Comparison of ENCODE assay signal across 10 mouse cellular contexts in genomic region chr9:108137523-108137922, GRCm38 (mm10). TPM values are rescaled to one million over a fixed set of nuclear protein-coding genes. Genes with fewer than 3 reads are reported as not detected.
DNase-seq lines count a peak whose midpoint lies in the region; ATAC-seq and TF ChIP-seq lines count a peak whose summit lies in the region.
"Had no signal": no experiment of that assay in that cellular context is flagged by ENCODE, and none has a peak within 500 bp of the region (broad histone marks: within the 10 kb centered on the region; RNA-seq: fewer than 3 reads in every experiment).

No protein-coding gene starts in this region.

- H3K9me3 ChIP-seq in G1E (replicated peaks) = no peaks in the 10 kb centered on the region
- no peaks in the 10 kb centered on the region for H3K9me3 ChIP-seq in heart, embryonic 15.5 days (replicated peaks)
- H3K9me3 ChIP-seq in hindbrain, embryonic 10.5 days = no peaks in the 10 kb centered on the region
- H3K9me3 ChIP-seq in liver, embryonic 12.5 days (replicated peaks) = no peaks in the 10 kb centered on the region
- H3K9me3 ChIP-seq: hindbrain, embryonic 13.5 days; lung, embryonic 15.5 days had no signal

- intact Hi-C loops in left cerebral cortex, postnatal 25 days (cut with DNase I) = loop anchor here (1.0 to 2.0 kb wide), 4 partner anchors 9 to 51 kb away; no protein-coding TSS in a partner anchor

- DNase-seq in 3T3-L1 (ENCODE audit: low read depth, low spot score) (peak; percentile 96), G1E (ENCODE audit: low spot score) (no peak), liver (no peak), adipocyte (ENCODE audit: low spot score) (no peak)
- peak; percentile 88 to 99 for DNase-seq in left cerebral cortex, postnatal 25 days (ENCODE audit: low spot score in 2 of 2)
- no peak for DNase-seq in hindbrain, embryonic 10.5 days (ENCODE audit: low spot score)

- peaks cover 35% of the 10 kb centered on the region for H3K27me3 ChIP-seq in G1E (ENCODE audit: insufficient read depth, low read length)
- 0 out of 2 replicates have a peak, but pooled peaks cover 2% of the 10 kb centered on the region for H3K27me3 ChIP-seq in heart, embryonic 15.5 days
- H3K27me3 ChIP-seq in hindbrain, embryonic 10.5 days (ENCODE audit: insufficient read depth, poor library complexity, severe bottlenecking) = no peaks in the 10 kb centered on the region
- peaks cover 37% of the 10 kb centered on the region for H3K27me3 ChIP-seq in liver, embryonic 12.5 days (replicated peaks)
- H3K27me3 ChIP-seq: hindbrain, embryonic 13.5 days; lung, embryonic 15.5 days had no signal

- no peak for ATAC-seq in G1E (ENCODE audit: extremely low read depth, insufficient number of reproducible peaks, low FRiP score, poor library complexity, severe bottlenecking)
- ATAC-seq in heart, embryonic 15.5 days (replicated peaks; ENCODE audit: insufficient number of reproducible peaks, insufficient read depth, low FRiP score, low read depth) = peak; percentile 79
- no peak for ATAC-seq in liver, embryonic 12.5 days

- H3K4me3 ChIP-seq in G1E (ENCODE audit: low read depth, low read length) = peak overlapping the region; percentile 46; the same call in 1 of the 2 replicates
- 0 out of 2 replicates have a peak overlapping the region, but pooled peaks have one; percentile 2 for H3K4me3 ChIP-seq in heart, embryonic 15.5 days
- H3K4me3 ChIP-seq in hindbrain, embryonic 10.5 days = no peak overlapping the region
- no peak overlapping the region for H3K4me3 ChIP-seq in liver, embryonic 12.5 days
- H3K4me3 ChIP-seq: hindbrain, embryonic 13.5 days; lung, embryonic 15.5 days had no signal

- H3K4me2 ChIP-seq in heart, embryonic 15.5 days = peak overlapping the region; percentile 36
- no peak overlapping the region for H3K4me2 ChIP-seq in liver, embryonic 12.5 days
- H3K4me2 ChIP-seq: hindbrain, embryonic 13.5 days; lung, embryonic 15.5 days had no signal

- no peaks in the 10 kb centered on the region for H3K36me3 ChIP-seq in G1E (replicated peaks)
- H3K36me3 ChIP-seq in heart, embryonic 15.5 days = no peaks in the 10 kb centered on the region
- H3K36me3 ChIP-seq in hindbrain, embryonic 10.5 days = peaks cover 15% of the 10 kb centered on the region
- H3K36me3 ChIP-seq in liver, embryonic 12.5 days = no peaks in the 10 kb centered on the region
- H3K36me3 ChIP-seq: lung, embryonic 15.5 days had no signal

- peaks cover 40% of the 10 kb centered on the region for H3K4me1 ChIP-seq in G1E (ENCODE audit: insufficient read depth, low read depth, low read length)
- H3K4me1 ChIP-seq in heart, embryonic 15.5 days (replicated peaks) = peaks cover 16% of the 10 kb centered on the region
- peaks cover 5% of the 10 kb centered on the region; the same call in 1 of the 2 replicates for H3K4me1 ChIP-seq in hindbrain, embryonic 10.5 days (replicated peaks)
- H3K4me1 ChIP-seq in liver, embryonic 12.5 days = 0 out of 2 replicates have a peak, but pooled peaks cover 4% of the 10 kb centered on the region
- H3K4me1 ChIP-seq: hindbrain, embryonic 13.5 days had no signal

- no peak overlapping the region for H3K9ac ChIP-seq in heart, embryonic 15.5 days
- no peak overlapping the region for H3K9ac ChIP-seq in liver, embryonic 12.5 days
- H3K9ac ChIP-seq: hindbrain, embryonic 13.5 days; lung, embryonic 15.5 days had no signal

- TF ChIP-seq CTCF in G1E (IDR thresholded peaks at IDR 0.05; ENCODE audit: low read depth, low read length) = no peak

- WGBS in heart, embryonic 15.5 days = 9% methylated on average over 17 of the region's 17 CpGs
- 58% methylated on average over 17 of the region's 17 CpGs for WGBS in hindbrain, embryonic 10.5 days
- 27% methylated on average over 17 of the region's 17 CpGs for WGBS in liver, embryonic 12.5 days (ENCODE audit: insufficient replicate concordance)

- H3K27ac ChIP-seq in heart, embryonic 15.5 days = peak overlapping the region; percentile 43
- no peak overlapping the region for H3K27ac ChIP-seq in hindbrain, embryonic 10.5 days
- no peak overlapping the region for H3K27ac ChIP-seq in liver, embryonic 12.5 days
- H3K27ac ChIP-seq: hindbrain, embryonic 13.5 days; lung, embryonic 15.5 days had no signal

RNA-seq across cellular contexts. Expression of gene Apeh, which starts 43.1 kb away (rescaled TPM):
- total RNA-seq in G1E (2014; fragmentation: Nextera tagmentation) (65.0 and 148 TPM in 2 replicates), G1E (2017) (119 and 131 TPM in 2 replicates)
- polyA plus RNA-seq in G1E (2012) = 48.8 and 67.5 TPM in 2 replicates
- polyA plus RNA-seq in heart, embryonic 15.5 days (2015; fragmentation: Nextera tagmentation; extraction: Ambion mirVana) = 46.4 and 65.9 TPM in 2 replicates
- 10 to 100 TPM; 29.8 to 36.9 TPM for total RNA-seq in left cerebral cortex, postnatal 25 days (2021)
- polyA plus RNA-seq in hindbrain, embryonic 10.5 days (2016; fragmentation: Nextera tagmentation; extraction: Ambion mirVana) = 77.0 and 83.8 TPM in 2 replicates
- polyA plus RNA-seq in liver, embryonic 12.5 days (2016; fragmentation: Nextera tagmentation; extraction: Ambion mirVana) = 199 and 215 TPM in 2 replicates

RNA-seq across cellular contexts. Expression of gene Bsn, which starts 52.7 kb away (rescaled TPM):
- total RNA-seq in G1E (2014; fragmentation: Nextera tagmentation) = 4.7 and 5.0 TPM in 2 replicates
- 2.8 and 3.1 TPM in 2 replicates for total RNA-seq in G1E (2017)
- 6.1 and 7.9 TPM in 2 replicates for polyA plus RNA-seq in G1E (2012)
- 0.13 and 0.84 TPM in 2 replicates for polyA plus RNA-seq in heart, embryonic 15.5 days (2015; fragmentation: Nextera tagmentation; extraction: Ambion mirVana)
- total RNA-seq in left cerebral cortex, postnatal 25 days (2021) = 100 to 1,000 TPM; 261 to 275 TPM
- polyA plus RNA-seq in hindbrain, embryonic 10.5 days (2016; fragmentation: Nextera tagmentation; extraction: Ambion mirVana) = 1.4 and 2.4 TPM in 2 replicates
- polyA plus RNA-seq in liver, embryonic 12.5 days (2016; fragmentation: Nextera tagmentation; extraction: Ambion mirVana) = 2.8 and 3.0 TPM in 2 replicates

RNA-seq across cellular contexts. Expression of gene Rnf123, which starts 54.4 kb away (rescaled TPM):
- total RNA-seq in G1E (2014; fragmentation: Nextera tagmentation) (104 and 255 TPM in 2 replicates), G1E (2017) (18.6 and 23.5 TPM in 2 replicates)
- polyA plus RNA-seq in G1E (2012) = 39.5 and 74.5 TPM in 2 replicates
- polyA plus RNA-seq in heart, embryonic 15.5 days (2015; fragmentation: Nextera tagmentation; extraction: Ambion mirVana) = 29.8 and 33.3 TPM in 2 replicates
- total RNA-seq in left cerebral cortex, postnatal 25 days (2021) = 10 to 100 TPM; 81.9 to 88.7 TPM
- 36.6 and 39.1 TPM in 2 replicates for polyA plus RNA-seq in hindbrain, embryonic 10.5 days (2016; fragmentation: Nextera tagmentation; extraction: Ambion mirVana)
- 96.6 and 101 TPM in 2 replicates for polyA plus RNA-seq in liver, embryonic 12.5 days (2016; fragmentation: Nextera tagmentation; extraction: Ambion mirVana)

RNA-seq across cellular contexts. Expression of gene Mst1, which starts 57.3 kb away (rescaled TPM):
- total RNA-seq in G1E (2014; fragmentation: Nextera tagmentation) (7.1 and 11.0 TPM in 2 replicates), G1E (2017) (16.6 and 17.9 TPM in 2 replicates)
- polyA plus RNA-seq in G1E (2012) = 6.7 and 8.4 TPM in 2 replicates
- 0.81 TPM in 1 of 2 replicates, not detected in the other for polyA plus RNA-seq in heart, embryonic 15.5 days (2015; fragmentation: Nextera tagmentation; extraction: Ambion mirVana)
- total RNA-seq in left cerebral cortex, postnatal 25 days (2021) = not detected
- polyA plus RNA-seq in hindbrain, embryonic 10.5 days (2016; fragmentation: Nextera tagmentation; extraction: Ambion mirVana) = 0.34 and 0.39 TPM in 2 replicates
- polyA plus RNA-seq in liver, embryonic 12.5 days (2016; fragmentation: Nextera tagmentation; extraction: Ambion mirVana) = 14.5 and 15.7 TPM in 2 replicates
- polyA plus RNA-seq: hindbrain, embryonic 13.5 days had no signal

Comparison
In these comparisons a context has a peak if more than half of its experiments do, and no peak if none do; other contexts are left out.
1. DNase-seq: peak in 3T3-L1 (single experiment) and left cerebral cortex, postnatal 25 days (2 of 2); none in G1E (single experiment), liver (single experiment), hindbrain, embryonic 10.5 days (single experiment) and adipocyte (single experiment).
2. H3K4me3 ChIP-seq: peak in G1E (single experiment) and heart, embryonic 15.5 days (single experiment); none in hindbrain, embryonic 10.5 days (single experiment) and liver, embryonic 12.5 days (single experiment).